Mouse (Mus musculus) left cerebral cortex, adult 8-10 months (tissue): ENCODE measurements around the gene Wipi2. TPM values are rescaled to one million over a fixed set of nuclear protein-coding genes. Genes with fewer than 3 reads are reported as not detected.

Experiments used
- total RNA-seq, 4 experiments: library from RNA; stranded (reverse); gene quantifications; 2 replicates each; pipeline ENCODE4 v1.2.4; 2022

The Wipi2 gene
- total RNA-seq, 4 experiments from 2014 or later: 90.8 to 95.2 (median 92.5) TPM

Other genes starting within 250 kb of the Wipi2 start
- gene Foxk1, start 226.2 kb upstream of the Wipi2 start, total RNA-seq: 10 to 100 TPM; 39.6 to 43.1 (median 42.7) TPM
- gene Ap5z1, start 163.8 kb upstream of the Wipi2 start, total RNA-seq: 10 to 100 TPM; 20.1 to 25.6 (median 25.1) TPM
- under 1 TPM; 0.58 to 0.81 (median 0.66) TPM for gene Papolb, start 97.6 kb upstream of the Wipi2 start, total RNA-seq
- 10 to 100 TPM; 15.1 to 24.0 (median 17.9) TPM for gene Radil, start 76.6 kb upstream of the Wipi2 start, total RNA-seq
- gene Mmd2, start 18.9 kb upstream of the Wipi2 start, total RNA-seq: 10 to 100 TPM; 92.3 to 99.7 (median 96.6) TPM
- gene Slc29a4, start 64.8 kb downstream of the Wipi2 start, total RNA-seq: 10 to 100 TPM in 1 of 4 experiments, 1 to 10 TPM in 3; 6.3 to 16.9 (median 9.3) TPM
- gene Tnrc18, start 190.0 kb downstream of the Wipi2 start, total RNA-seq: 100 to 1,000 TPM; 112 to 134 (median 116) TPM